Mouse (Mus musculus) cerebral cortex, adult 2 months (tissue): ENCODE data around the gene Rbfox2.

Experiments
- WGBS: fragments of 180-500 bp; shearing (Covaris S2); methylation state at CpG from one replicate; pipeline ENCODE4 v1.1.7; 2018; 5-methylcytosine and 5-hydroxymethylcytosine counted together

Rbfox2 gene

DNA sequence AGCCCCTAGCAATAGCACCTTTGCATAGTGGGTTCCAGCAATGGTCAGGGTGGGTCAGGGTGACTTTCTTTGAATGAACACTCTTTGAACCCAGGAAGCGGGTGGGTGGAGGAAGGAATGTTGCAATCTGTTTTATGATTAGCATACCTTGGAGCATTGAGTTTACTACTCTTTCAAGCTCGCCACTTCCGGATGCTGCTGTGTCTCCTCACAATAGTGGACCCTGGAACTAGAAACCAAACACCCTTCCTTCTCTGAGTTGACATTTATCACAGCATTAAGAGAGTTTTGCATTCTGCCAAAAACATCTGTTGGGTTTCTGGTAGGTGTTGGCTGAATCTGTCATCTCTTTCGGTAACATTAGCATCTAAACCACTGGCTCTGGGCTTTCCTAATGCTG, 247.4 kb downstream of the Rbfox2 start:
- 96% methylated on average over 4 of the region's 4 CpGs for WGBS

DNA sequence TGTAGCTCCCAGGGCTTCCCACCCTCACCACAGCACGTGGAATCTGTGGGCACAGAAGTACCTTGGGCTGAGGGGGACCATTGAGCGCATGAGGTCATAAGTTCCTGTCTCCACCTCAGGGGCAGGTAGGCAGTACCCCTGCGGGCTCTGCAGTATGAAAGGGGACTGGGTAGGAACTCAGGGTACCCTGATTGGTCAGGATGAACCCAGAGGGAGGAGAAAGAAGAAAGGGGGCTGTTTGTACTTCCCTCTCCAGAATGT, 250.1 kb downstream of the Rbfox2 start:
- WGBS: 74% methylated on average over 3 of the region's 3 CpGs

DNA sequence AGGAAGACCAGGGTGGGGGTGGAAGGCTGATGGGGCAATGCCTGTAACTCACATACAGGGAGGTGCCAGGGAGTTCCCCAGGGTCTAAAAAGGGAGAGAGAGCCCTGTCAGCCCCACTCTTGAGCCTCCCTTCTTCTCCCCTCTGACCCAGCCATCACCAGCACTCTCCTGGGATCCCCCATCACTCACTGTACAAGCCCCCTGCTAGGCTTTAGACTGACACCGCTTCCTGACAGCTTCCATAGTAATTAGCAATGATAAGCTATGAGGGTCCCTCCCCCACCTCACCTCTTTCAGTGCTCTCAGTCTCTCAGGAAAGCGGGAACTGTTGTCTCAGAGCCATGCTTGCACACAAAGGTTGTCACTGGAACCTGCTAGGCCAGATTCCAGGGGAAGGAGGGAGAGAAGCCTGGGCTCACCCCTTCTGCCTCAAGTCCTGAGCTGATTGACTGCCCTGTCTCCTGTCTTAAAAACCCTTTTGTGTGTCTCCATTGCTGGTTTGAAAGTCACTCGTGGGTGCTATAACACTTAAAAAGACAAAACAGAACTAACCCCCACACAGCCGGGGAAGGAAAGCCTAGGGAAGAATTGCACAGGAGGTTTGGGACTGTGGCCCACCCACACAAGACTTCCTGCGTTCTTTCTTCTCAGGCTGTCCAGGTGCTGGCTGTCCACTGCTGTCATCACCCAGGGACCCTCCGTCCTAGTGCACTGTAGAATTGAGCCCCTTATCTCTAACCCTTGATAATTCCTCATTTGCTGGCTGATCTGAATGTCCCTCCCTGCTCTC, 250.6 kb downstream of the Rbfox2 start:
- 51% methylated on average over 6 of the region's 6 CpGs for WGBS

DNA sequence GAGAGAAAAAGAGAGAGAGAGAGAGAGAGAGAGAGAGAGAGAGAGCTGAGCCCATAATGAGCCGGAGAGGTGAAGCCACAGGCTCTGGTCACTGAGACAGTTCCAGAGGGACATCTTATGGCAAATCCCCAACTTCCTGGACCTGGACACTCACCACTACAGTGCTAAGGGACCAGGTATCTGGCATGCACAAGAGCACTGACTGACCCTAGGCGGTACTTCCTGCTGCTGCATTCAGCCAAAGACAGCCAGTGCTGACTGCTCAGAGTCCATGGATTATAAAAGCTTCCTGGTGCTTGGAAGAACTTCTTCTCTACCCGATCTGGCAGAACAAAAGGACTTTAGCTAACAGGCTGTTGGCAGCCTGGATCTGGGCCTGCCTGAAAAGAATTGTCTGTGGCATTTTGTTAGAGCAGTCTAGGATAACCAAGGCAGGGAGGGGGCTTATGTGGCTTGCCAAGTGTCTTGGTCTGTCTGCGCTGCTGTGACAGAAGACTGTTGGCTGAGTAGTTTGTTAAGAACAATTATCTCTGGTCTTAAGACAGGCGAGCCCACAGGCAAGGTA, 252.1 kb downstream of the Rbfox2 start:
- 67% methylated on average over 5 of the region's 5 CpGs for WGBS

DNA sequence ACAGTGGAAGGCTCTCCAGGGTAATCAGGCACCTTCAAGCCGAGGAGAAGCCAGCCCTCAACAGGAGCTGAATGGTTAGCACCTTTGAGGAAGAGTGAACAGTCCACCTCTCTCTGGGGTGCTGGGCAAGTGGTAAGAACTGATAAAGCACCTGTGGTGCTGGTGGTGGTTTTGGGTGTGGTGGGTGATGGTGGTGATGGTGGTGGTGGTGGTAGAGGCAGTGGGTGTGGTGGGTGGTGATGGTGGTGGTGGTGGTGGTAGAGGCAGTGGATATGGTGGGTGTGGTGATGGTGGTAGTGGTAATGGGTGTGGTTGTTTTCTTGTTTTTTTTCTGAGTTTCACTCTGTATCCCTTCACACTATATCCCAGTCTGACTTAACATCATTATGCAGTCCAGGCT, 253.8 kb downstream of the Rbfox2 start:
- WGBS: 95% methylated on average over 1 of the region's 1 CpGs

DNA sequence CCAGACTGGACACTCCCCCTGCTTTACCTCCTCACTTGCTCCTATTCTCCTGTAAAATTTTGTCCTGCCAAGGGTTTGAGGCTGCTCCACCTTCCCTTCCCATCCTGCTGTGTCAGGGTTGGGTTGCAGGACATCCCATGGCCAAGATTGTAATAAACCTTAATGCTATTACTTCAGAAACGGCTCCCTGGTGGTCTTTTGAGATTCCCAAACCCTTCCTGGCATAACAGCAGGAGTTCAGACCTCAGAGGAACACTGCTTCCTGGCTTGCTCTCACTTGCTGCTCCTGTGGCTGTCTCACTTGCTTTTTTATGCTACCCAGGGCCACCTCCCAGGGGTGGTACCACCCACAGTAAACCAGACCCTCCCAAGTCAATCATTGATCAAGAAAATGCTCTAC, 254.6 kb downstream of the Rbfox2 start:
- WGBS: 61% methylated on average over 1 of the region's 1 CpGs

DNA sequence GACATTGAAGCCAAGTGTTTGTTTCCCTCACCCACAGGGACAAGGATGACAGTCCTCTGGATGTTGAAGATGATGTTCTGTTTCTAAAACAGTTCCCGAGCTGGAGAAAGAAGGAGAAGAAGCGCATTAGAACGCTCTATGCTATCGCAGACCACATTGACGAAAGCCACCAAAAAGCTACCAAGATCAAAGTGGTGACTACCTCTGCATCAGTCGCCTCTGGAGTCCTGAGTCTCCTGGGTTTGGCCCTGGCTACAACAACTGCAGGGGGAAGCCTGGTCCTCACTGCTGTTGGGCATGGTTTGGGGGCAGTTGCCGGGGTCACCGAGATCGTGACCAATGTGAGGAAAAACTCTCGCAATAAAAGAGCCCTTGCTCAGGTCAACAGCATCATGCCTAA, 256.2 kb downstream of the Rbfox2 start, which contains the start of gene Mb:
Mb (minus strand) TSS at position 101 of the 400 bp plus-strand sequence.
- 95% methylated on average over 10 of the region's 10 CpGs for WGBS

DNA sequence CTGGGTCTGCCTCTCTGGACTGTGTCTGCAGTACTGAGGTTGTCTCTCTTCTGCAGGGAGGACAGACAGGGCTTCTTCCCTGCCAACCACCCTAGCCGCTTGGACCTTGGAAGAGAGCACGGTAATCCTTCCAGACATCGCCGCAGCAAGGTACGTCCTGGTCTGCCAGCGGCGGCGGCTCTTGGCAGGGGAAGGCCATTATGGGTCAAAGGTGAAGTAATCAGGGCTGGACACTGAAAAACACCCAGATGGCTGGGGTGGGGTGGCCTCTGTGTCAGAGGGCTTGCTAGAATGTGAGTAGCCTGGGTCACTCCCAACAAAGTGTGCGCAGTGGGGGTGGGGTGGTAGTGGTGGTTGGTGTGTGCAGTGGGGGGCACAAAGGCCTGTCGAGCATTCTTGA, 261.2 kb downstream of the Rbfox2 start:
- WGBS: 92% methylated on average over 10 of the region's 10 CpGs

DNA sequence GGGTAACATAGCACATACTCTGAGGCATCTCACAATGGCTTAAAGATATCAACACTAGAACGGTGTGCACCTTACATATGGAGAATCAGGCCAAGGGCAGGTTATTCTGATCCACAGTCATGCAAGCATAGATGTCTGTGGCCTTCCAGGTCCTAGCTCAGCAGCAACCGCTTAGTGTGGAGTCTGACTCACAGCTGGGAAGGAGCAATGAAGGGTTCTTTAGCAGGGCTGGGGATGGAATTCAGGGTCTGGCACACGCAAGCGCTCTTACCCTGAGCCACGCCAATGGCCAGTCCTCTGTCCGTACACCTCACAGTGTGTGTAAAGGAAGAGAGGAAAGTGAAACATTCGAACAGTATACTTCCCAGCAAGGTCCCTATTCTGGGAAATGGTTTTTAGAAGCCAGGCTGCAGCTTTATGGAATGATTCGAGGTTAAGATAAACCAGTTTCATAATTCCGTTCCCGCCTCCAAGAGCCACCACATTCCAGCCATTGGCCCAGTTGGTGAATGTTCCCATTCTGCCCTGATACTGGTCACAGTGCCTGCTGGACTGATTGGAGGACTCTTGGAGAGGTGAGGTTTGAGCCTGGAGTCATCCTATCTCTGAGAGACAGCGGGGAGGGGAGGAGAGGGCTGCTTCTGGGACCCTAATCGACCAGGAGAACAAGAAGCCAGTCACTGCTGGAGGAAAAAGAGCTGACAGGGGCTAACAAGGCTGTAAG, 262.0 kb downstream of the Rbfox2 start, which contains the start of gene Apol6:
Apol6 (plus strand) TSS at position 133 of the 724 bp plus-strand sequence.
- WGBS: 84% methylated on average over 12 of the region's 12 CpGs

DNA sequence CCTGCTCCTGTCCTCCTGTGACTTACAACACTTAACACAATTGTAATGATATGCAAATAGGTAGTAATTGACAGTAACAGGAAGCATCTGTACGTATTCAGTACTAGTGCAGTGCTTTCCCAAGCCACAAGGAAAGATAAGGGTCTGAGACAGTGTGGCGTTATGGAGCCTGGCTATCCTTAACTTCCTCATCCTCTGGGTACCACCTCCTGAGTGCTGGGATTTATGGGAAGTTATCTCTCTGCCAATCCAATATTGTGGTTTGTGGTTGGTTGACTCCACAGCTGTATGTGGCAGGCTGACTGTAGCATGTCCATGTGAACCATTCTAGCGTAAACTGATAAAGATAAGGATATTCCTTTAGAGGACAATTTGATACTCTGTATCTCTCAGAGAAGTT, 266.0 kb downstream of the Rbfox2 start:
- 84% methylated on average over 3 of the region's 3 CpGs for WGBS

DNA sequence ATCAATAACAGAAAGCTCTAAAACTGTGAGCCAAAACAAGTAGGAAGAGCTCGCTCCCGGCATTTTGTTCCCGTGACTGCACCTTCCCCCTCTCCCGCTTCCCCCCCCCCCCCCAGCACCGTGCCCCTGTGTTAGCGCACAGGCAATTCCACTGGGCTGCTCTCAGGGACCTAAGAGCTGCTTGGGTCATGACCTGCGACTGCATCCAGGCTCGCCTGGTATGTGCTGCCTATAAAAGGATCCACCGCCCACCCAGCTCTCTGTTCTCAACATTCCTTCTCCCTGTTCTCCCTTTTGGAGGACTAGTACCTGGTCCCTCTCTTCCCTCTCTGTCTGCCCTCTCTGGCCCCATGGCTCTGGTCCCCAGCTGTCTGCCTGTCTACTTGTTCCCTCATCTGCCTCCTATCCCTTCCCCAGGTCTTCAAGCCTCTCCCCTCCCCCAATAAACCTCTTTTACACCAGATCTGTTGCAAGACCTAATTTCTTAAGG, 267.5 kb downstream of the Rbfox2 start:
- 80% methylated on average over 9 of the region's 9 CpGs for WGBS

DNA sequence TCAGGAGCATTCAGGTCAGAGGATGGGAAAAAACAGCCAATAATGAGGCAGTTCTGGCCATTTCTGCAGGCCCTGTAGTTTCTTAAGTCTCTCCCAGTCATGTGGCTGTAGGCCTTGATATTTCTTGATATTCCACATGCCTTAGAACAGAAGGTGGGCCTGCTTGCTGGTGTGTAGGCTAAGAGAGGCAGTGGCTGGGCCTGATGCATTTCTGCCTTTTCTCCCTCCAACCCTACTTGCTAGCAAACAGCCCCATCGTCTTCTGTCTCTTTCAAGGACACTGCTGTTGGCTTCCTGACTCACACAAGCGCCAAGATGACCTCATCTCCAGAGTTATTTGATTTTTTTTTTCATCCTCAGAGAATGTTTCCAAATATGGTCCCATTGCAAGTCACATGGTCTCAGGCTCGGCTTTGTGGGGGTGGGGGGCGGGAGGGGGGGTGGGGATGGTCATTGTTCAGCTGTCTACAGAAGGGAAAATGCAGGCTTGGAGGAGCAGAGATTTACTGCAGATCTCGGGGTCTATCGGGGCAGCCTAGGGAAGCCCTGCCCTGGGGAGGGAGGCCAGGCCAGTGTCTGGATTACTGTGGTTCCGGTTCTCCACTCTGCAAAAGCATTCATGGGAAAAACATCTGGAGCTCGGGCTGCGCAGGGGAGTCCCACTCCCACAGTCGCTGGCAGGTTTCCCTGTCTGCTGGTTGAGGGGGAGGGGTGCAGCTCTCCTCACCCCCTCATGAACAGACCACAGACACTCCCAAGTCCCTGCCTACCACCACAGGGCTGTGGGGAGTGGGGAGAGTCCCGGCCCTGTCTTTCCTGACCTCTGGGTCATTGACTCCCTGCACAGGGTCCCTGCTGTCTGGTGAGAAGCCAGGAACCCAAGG, 269.3 kb downstream of the Rbfox2 start:
- WGBS: 28% methylated on average over 11 of the region's 11 CpGs

DNA sequence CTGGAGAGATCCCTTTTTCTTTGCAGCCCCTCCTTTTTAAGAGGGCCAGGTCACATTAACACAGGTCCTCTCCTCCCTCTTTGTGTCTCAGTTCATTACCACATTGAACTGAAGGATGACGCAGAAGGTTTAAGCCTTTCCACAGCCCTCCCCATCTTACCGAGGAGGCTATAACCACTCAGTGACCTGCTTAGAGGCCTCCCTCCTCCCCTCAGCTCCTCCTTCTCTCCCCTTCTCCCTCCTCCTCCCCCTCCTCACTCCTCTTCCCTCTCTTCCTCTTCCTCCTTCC, 269.9 kb downstream of the Rbfox2 start:
- 44% methylated on average over 2 of the region's 2 CpGs for WGBS

DNA sequence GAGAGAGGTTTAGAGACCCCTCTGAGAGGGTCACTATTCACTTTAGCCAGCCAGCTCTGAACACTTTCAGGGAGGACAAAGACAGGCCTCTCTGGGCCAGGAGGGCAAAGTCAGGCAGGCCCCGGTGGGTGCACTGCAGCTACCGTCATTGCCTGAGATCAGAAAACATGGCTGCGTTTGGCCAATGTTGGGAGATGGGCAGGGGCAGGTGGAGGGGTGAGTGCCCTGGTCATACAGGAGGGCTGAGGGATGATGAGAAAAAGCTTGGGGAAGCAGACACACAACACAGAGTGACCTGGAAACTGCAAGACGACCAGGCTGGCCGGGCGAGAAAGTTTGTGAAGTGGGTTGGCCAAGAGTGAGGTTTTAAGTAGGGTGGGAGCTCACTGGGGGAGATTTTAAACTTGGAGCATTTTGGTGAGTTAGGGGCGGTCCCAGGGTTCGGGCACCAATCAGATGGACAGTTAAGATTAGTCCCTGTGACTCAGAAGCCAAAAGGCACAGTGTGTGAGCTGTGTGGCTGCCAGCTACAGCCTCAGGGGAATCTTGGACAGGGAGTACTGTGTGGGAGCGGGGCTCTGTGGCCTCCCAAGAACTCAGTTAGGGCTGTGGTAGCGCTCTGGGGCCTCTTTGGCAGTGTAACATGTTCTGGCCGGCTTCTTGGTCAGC, 270.4 kb downstream of the Rbfox2 start:
- 73% methylated on average over 11 of the region's 11 CpGs for WGBS

DNA sequence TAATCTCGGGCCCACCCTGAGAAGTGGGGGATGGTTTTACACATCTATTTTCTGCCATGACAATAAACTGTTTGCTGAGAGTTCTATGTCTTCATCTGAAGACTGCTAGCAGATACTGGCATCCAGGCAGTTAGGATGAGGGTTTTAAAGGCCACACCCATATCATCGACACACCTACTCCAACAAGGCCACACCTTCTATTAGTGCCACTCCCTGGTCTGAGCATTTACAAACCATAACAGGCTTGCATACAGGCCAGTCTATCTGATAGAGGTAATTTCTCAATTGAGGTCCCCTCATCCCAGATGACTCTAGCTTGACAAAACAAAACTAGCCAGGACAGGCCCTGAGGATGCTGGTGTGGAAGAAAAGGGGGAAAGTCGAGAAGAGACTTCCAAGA, 271.2 kb downstream of the Rbfox2 start:
- 89% methylated on average over 3 of the region's 3 CpGs for WGBS

DNA sequence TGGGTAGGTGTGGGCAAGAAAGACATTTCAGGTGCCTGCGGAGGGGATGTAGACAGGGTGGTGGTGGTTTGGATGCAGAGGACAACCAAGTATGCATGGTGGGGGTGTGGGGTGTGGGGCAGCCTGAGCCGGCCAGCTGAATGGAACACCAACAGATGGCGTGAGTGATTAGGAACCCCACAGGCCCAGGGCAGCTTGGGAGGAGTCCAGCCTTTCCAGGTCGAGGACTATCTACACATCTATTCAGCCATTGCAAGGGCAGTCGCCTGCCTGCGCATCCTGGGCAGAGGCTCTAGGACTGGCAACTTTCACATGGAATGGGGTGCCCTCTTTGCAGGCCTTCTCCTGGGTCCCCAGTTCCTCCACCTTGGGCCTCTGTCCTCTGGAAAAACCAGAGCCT, 272.3 kb downstream of the Rbfox2 start:
- 73% methylated on average over 6 of the region's 6 CpGs for WGBS

DNA sequence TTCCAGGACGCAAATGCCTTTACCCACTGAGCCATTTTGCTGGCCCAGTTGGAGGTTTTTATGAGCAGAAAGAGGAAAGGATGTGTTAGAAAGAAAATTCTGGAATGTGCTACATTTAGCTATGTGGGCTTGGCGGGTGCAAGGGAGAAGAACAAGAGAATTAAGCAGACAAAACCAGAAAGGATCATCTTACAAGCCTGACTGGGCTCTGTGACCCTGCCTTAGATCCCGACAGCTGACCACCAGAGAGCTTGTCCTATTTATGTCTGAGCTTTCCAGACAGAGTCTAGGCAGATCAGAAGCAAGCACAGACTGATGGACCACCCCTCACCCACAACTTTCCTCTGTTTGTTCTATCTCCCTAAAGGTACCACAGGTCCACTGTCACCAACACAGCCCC, 275.5 kb downstream of the Rbfox2 start:
- 48% methylated on average over 3 of the region's 3 CpGs for WGBS

DNA sequence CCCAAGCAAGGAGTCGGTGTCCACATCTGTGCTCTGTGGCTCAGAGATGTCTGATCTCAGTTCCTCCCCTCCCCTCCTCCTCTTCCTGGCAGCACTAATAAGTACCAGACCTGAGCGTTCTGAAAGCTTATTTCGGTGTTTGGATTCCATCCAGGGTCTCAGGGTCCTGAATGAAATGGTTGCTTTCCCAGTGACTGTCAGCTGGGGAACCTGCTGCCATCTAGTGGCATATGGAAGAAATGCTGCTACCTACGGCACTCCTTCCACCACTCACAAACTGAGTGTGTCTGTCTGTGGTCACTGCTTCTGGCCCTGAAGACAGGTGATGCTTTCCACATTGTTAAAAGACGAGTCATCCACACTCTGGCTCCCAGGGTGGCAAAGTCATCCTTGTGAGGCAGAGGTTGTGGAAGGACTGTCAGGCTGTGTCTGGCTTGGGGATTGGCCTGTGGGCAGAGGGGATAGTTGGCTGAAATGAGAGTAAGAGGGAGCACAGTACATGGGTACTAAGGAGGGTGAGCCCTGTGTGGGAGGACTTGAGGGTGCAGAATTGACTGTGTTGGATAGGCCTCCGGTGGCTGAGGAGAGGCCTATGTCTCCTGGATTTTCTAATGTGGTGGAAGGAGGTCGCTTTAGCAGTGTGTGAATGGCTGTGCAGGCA, 277.3 kb downstream of the Rbfox2 start:
- WGBS: 23% methylated on average over 7 of the region's 7 CpGs
